Mouse (Mus musculus) adrenal gland, postnatal 25 days (tissue): ENCODE data around the gene Tmed2. TPM values are rescaled to one million over a fixed set of nuclear protein-coding genes. Genes with fewer than 3 reads are reported as not detected.
A peak's percentile ranks its signal among the peaks of the same experiment; 100 is the strongest.
"Not testable (repeated sequence)": the region's sequence is repeated elsewhere in the genome, so short reads cannot be mapped to it uniquely, and the experiment has no call there.

ENCODE experiments used
- DNase-seq: peaks from one replicate; pipeline ENCODE4 v3.0.0; 2021; ENCODE audit warnings: mixed read lengths
- total RNA-seq: library from RNA; stranded (reverse); gene quantifications from 2 replicates; pipeline ENCODE4 v1.2.3, GENCODE M21; 2021

The Tmed2 gene
- total RNA-seq, 1 experiment from 2014 or later: 186 TPM

DNA sequence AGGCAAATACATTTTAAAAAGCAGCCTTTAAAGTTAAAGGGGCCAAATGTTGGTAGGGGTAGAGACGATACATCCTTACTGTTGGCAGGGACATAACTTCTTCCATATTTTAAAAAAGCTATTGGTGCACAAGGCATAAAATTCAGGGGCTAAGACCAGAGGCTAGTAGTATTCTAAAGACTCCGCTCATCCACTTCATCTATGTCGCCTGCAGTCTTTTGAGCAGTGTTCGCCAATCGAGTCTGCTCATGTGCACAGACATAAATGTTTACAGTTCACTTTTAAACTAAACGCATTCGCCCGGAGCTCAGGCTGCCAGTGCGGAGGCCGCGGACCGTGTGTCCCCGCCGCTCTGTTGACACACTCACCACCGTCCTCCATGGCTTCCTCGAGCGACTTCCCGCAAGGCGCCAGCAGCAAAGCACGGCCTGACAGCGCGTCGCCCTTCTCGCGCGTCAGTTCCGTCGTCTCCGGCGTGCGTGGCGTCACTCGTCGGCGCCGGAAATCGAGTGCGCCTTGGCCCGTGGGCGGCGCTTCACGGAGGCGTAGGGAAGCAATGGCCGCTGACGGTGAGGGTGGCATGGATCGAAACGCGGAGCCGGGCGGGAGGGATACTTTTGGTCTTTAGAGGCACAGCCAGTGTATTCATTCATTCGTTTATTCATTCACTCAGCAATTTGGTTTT, 38.3 kb downstream of the Tmed2 start, which contains the start of the genes Eif2b1 and Gtf2h3:
TSS of gene Eif2b1 (minus strand) at position 499 of the 685 bp plus-strand sequence.
TSS of gene Gtf2h3 (plus strand) at position 508 of the 685 bp plus-strand sequence.
- peak; percentile 96 for DNase-seq

DNA sequence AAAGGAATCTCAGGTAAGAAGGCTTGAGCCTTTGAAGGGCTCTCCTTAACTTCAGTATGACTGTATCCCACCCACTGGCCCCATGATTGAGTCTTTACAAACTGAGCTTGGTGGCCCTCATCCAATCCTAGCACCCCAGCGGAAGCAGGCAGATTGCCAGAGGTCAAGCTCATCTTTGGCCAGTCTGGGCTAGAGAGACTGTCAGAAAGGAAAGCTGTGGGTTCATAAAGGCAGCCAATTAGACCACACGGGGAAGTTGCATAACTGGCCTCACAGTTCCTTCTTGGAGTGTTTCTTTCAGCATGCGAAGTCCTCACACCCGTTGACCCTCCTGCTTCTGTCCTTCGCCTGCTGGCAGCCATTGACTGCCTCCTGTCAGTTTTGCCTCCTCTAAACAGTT, 42.0 kb downstream of the Tmed2 start:
- no peak for DNase-seq

DNA sequence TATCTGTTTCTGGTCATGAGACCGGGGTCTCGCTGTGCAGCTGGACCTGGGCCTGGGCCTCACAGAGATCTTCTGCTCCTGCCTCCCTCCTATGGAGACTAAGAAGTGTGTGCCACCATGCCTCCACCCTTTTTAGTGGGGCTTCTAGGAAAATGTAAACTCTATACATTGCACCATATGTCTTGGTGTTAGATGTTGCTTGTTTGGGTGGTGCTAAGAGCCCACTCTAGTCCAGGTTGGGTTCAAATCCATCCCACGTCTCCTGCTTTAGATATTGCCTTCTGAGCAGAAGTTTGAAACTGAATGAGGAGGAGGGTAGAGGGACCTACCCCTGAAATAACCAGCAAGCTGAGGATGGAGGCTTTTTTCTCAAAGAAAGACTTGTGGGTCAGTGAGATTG, 52.3 kb downstream of the Tmed2 start:
- no peak for DNase-seq

DNA sequence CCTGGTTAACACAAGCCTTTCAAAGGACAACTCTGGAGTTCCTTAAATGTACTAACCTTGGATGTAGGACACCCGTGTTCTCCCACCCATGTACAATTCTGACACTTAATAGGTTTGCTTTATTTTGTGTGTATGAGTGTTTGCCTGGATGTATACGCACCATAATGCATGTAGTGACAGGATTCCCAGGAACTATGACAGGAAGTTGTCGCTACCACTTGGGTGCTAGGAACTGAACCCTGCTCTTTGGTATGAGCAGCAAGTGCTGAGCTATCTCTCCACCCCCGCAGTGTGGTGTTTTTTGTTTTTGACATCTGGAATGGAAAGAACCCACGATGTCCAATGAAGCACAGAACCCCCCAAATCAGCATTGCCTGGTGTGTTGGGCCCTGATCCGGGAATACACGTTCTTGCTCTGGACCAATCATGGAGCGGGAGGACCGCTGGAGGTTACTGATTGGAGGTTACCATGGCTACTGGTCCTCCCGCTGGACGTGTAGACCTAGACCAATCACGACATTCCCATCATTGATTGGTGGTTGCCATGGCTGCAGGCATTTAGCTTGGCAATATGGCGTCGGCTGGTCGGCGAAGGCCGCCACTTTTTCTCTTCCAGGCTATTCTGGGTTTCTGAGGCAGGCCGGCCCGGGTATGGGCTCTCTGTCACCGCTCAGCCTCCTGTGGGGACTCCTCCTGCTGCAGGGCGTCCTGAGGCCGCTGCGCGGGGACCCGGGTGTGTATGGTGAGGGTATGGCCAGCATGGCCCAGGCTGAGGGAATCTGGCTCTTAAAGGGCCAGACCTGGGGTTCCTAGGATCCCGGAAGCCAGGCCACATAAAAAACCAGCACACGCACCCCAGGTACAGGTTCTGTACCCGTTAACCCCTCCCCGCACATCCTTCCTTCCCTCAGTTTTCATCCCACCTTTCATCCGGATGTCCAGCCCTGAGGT, 58.0 kb downstream of the Tmed2 start:
- DNase-seq: peak; percentile 91

DNA sequence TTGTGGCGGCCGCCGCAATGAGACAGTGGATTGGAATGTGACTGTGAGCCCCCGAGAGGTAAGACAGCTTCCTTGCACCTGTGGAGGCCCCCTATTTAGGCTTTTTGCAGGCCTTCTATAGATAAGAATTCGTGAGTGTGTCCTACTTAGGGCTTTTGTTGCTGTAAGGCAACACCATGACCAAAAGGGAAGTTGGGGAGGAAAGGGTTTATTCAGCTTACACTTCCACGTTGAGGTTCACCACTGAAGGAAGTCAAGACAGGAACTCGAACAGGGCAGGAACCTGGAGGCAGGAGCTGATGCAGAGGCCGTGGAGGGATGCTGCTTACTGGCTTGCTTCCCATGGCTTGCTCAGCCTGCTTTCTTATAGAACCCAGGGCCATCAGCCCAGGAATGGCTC, 59.2 kb downstream of the Tmed2 start:
- DNase-seq: not testable (repeated sequence)

Other genes with a start within 250 kb of the Tmed2 start
- gene Mphosph9, start 212.7 kb upstream of the Tmed2 start, total RNA-seq: 7.8 and 11.8 TPM in 2 replicates
- 15.1 and 19.9 TPM in 2 replicates for gene 2810006K23Rik, start 212.6 kb upstream of the Tmed2 start, total RNA-seq
- 148 and 153 TPM in 2 replicates for gene Cdk2ap1, start 177.6 kb upstream of the Tmed2 start, total RNA-seq
- 91.4 and 104 TPM in 2 replicates for gene Sbno1, start 114.7 kb upstream of the Tmed2 start, total RNA-seq
- 216 and 296 TPM in 2 replicates for gene Kmt5a, start 100.8 kb upstream of the Tmed2 start, total RNA-seq
- gene Rilpl2, start 62.3 kb upstream of the Tmed2 start, total RNA-seq: 27.0 TPM in 2 replicates
- 20.7 TPM in 2 replicates for gene Snrnp35, start 57.6 kb upstream of the Tmed2 start, total RNA-seq
- 15.1 and 17.7 TPM in 2 replicates for gene Rilpl1, start 9.3 kb upstream of the Tmed2 start, total RNA-seq
- gene Ddx55, start 12.2 kb downstream of the Tmed2 start, total RNA-seq: 14.8 and 15.5 TPM in 2 replicates
- gene Eif2b1, start 38.4 kb downstream of the Tmed2 start, total RNA-seq: 42.1 and 48.3 TPM in 2 replicates
- gene Gtf2h3, start 38.4 kb downstream of the Tmed2 start, total RNA-seq: 34.5 and 46.1 TPM in 2 replicates
- gene Atp6v0a2, start 87.9 kb downstream of the Tmed2 start, total RNA-seq: 54.0 and 83.7 TPM in 2 replicates
- 3.2 and 3.4 TPM in 2 replicates for gene Dnah10, start 184.4 kb downstream of the Tmed2 start, total RNA-seq